Mouse (Mus musculus) neutrophil, adult 83 days (primary cell): ENCODE results near the gene Myh4. TPM values are rescaled to one million over a fixed set of nuclear protein-coding genes. Genes with fewer than 3 reads are reported as not detected.

Experiments
- total RNA-seq, 2 experiments: library from RNA; stranded (reverse); gene quantifications; one replicate each; pipeline ENCODE4 v1.2.4; 2023

The Myh4 gene
- under 1 TPM in 1 of 2 experiments, not detected in 1; 0.07 TPM for total RNA-seq

GRCm38 (mm10) chr11:67237481-67238079 is at the start of gene Myh4:
TSS of gene Myh4 (plus strand) at chr11:67238029.

GRCm38 (mm10) chr11:67199752-67200151 is 38.1 kb upstream of the Myh4 start, which contains the start of gene Myh1:
TSS of gene Myh1 (plus strand) at chr11:67200052.

GRCm38 (mm10) chr11:67276601-67277174 is 38.9 kb downstream of the Myh4 start, which contains the start of gene Myh8:
TSS of gene Myh8 (plus strand) at chr11:67277124.

Other genes starting within 250 kb of the Myh4 start
- 1 to 10 TPM; 1.1 to 1.6 TPM for gene Tmem220, start 212.9 kb upstream of the Myh4 start, total RNA-seq
- gene Adprm, start 185.4 kb upstream of the Myh4 start, total RNA-seq, result 10 to 100 TPM; 22.6 TPM
- gene Sco1, start 185.4 kb upstream of the Myh4 start, total RNA-seq, result 1 to 10 TPM; 4.9 to 5.8 TPM
- gene Myh3, start 159.7 kb upstream of the Myh4 start, total RNA-seq, result not detected
- under 1 TPM; 0.07 to 0.09 TPM for gene Myh2, start 67.0 kb upstream of the Myh4 start, total RNA-seq
- not detected for gene Myh1, start 38.0 kb upstream of the Myh4 start, total RNA-seq
- not detected for gene Myh8, start 39.1 kb downstream of the Myh4 start, total RNA-seq
- gene Myh13, start 83.6 kb downstream of the Myh4 start, total RNA-seq, result not detected
- gene Gas7, start 217.4 kb downstream of the Myh4 start, total RNA-seq, result 100 to 1,000 TPM; 123 to 131 TPM